Mouse (Mus musculus) liver, embryonic 15.5 days (tissue): Measurements from ENCODE around the gene BC035044. TPM values are rescaled to one million over a fixed set of nuclear protein-coding genes. Genes with fewer than 3 reads are reported as not detected.
"Not testable (repeated sequence)": the region's sequence is repeated elsewhere in the genome, so short reads cannot be mapped to it uniquely, and the experiment has no call there.

ENCODE experiments used
- ATAC-seq: fragments of 200-750 bp; cut with Nextera tagmentation; 2 replicates; pipeline ENCODE4 v1.8.0; 2017; ENCODE audit warnings: moderate number of reproducible peaks, mild to moderate bottlenecking, moderate library complexity; ENCODE audit not compliant: insufficient read depth
- H3K27ac ChIP-seq: fragments of 300-500 bp; sonication (generic); replicated peaks from 2 replicates; pipeline ENCODE4 v1.5.1; 2015; ENCODE audit warnings: mild to moderate bottlenecking, inconsistent platforms
- H3K27me3 ChIP-seq: fragments of 300-500 bp; sonication (generic); 2 replicates; pipeline ENCODE4 v1.6.1; 2015; ENCODE audit warnings: mild to moderate bottlenecking, inconsistent platforms
- H3K36me3 ChIP-seq: fragments of 300-500 bp; sonication (generic); replicated peaks from 2 replicates; pipeline ENCODE4 v1.6.1; 2015; ENCODE audit warnings: moderate library complexity, mild to moderate bottlenecking, inconsistent platforms
- H3K4me1 ChIP-seq: fragments of 300-500 bp; sonication (generic); replicated peaks from 2 replicates; pipeline ENCODE4 v1.6.1; 2015; ENCODE audit warnings: inconsistent platforms
- H3K4me2 ChIP-seq: fragments of 300-500 bp; sonication (generic); 2 replicates; pipeline ENCODE4 v1.6.1; 2015; ENCODE audit warnings: moderate library complexity, mild to moderate bottlenecking, inconsistent platforms
- H3K4me3 ChIP-seq: fragments of 300-500 bp; sonication (generic); replicated peaks from 2 replicates; pipeline ENCODE4 v1.5.1; 2015; ENCODE audit warnings: mild to moderate bottlenecking, inconsistent platforms
- H3K9ac ChIP-seq: fragments of 300-500 bp; sonication (generic); 2 replicates; pipeline ENCODE4 v1.6.1; 2015; ENCODE audit warnings: moderate library complexity, mild to moderate bottlenecking, inconsistent platforms
- H3K9me3 ChIP-seq: fragments of 300-500 bp; sonication (generic); replicated peaks from 2 replicates; pipeline ENCODE4 v1.6.1; 2016; ENCODE audit warnings: inconsistent platforms
- WGBS: fragments of 180-500 bp; shearing (Covaris S2); methylation state at CpG from one replicate; pipeline ENCODE4 v1.1.7; 2015; ENCODE audit warnings: mixed read lengths; ENCODE audit not compliant: insufficient replicate concordance; 5-methylcytosine and 5-hydroxymethylcytosine counted together
- polyA plus RNA-seq: library from polyadenylated mRNA; unstranded; fragments of >200 nt; fragmentation: Nextera tagmentation; extraction: Ambion mirVana; gene quantifications from 2 replicates; pipeline ENCODE4 v1.2.1, GENCODE M21; 2015

The BC035044 gene
- polyA plus RNA-seq, 1 experiment from 2014 or later, result 6.9 TPM

DNA sequence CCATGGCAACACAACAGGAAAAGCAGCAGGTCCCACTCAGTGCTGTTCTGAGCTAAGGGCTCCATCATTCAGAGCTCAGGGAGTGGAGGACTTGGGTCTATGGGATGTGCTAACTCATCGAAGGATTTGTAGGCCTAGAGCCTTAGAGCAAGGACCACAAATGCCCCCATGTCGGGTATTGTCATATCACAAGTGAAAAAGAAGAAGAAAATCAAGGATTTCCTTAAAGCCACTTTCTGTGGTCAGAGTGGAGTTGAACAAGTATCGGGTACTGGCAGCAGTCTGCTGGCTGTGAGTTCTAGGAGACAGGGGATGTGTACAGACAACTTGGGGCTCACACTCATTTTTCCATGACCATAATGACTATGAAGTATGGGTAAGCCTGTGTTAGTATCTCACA, 64.1 kb downstream of the BC035044 start:
- Histone ChIP-seq H3K9ac (no peak overlapping the region), H3K4me2 (no peak overlapping the region), H3K4me3 (no peak overlapping the region), H3K27me3 (no peaks in the 10 kb centered on the region), H3K36me3 (no peaks in the 10 kb centered on the region), H3K4me1 (no peaks in the 10 kb centered on the region), H3K27ac (no peak overlapping the region), H3K9me3 (no peaks in the 10 kb centered on the region)
- ATAC-seq, result no peak
- 48% methylated on average over 3 of the region's 3 CpGs for WGBS

- Histone ChIP-seq H3K9me3 (no peaks in the 10 kb centered on the region), H3K4me1 (no peaks in the 10 kb centered on the region), H3K27ac (no peak within 1 kb of the TSS), H3K36me3 (no peaks in the 10 kb centered on the region), H3K27me3 (no peaks in the 10 kb centered on the region), H3K4me2 (no peak within 1 kb of the TSS), H3K9ac (no peak within 1 kb of the TSS), H3K4me3 (no peak within 1 kb of the TSS)
- ATAC-seq, result no peak
- 61% methylated on average over 6 of the region's 6 CpGs for WGBS
Measured at GRCm38 (mm10) chr6:128826132-128826531, 64.8 kb downstream of the BC035044 start, which contains the start of the genes Gm44511 and Klrb1b. TSS of gene Gm44511 (minus strand) at chr6:128826315. TSS of gene Klrb1b (minus strand) at chr6:128826331.

DNA sequence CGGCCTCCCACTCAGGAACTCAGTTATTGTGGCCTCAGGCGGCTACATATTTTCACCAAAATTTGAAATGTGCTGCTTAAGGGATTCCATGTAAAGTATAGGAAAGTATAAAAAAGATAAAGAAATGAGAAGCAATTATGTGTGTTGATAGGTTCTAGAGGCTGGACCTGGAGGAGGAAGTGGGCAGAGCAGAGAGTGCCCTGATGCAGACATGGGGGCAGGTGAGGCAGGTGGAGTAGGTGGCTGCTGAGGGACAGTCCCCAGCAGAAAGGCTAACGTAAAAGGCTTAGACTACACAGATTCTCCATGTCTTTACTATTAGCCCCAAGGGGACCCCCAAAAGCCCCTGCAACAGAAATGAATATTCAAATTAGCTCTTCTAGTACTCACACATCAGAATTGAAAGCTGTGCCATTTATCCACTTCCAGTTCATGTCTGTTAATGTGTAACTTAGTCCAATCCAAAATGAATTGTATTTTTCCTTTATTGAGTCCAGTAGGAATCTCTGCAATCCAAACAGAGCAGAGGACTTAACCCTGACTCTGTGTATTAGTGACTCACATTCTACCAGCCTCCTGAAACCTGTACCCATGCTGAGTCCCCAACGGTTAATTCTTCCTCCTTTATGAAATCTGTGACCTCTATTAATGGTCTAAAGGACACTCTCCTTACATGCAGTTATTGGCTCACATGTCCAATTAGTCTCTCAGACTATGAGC, 72.7 kb downstream of the BC035044 start:
- no peak overlapping the region for H3K9ac ChIP-seq
- 69% methylated on average over 4 of the region's 4 CpGs for WGBS
- no peak for ATAC-seq
- H3K27me3 ChIP-seq, result 0 out of 2 replicates have a peak, but pooled peaks cover 5% of the 10 kb centered on the region
- no peak overlapping the region for H3K27ac ChIP-seq
- H3K4me2 ChIP-seq, result no peak overlapping the region
- no peaks in the 10 kb centered on the region for H3K9me3 ChIP-seq
- no peak overlapping the region for H3K4me3 ChIP-seq
- no peaks in the 10 kb centered on the region for H3K4me1 ChIP-seq
- no peaks in the 10 kb centered on the region for H3K36me3 ChIP-seq

- Histone ChIP-seq H3K9me3 (no peaks in the 10 kb centered on the region), H3K4me3 (no peak overlapping the region), H3K4me2 (no peak overlapping the region), H3K27ac (no peak overlapping the region), H3K36me3 (no peaks in the 10 kb centered on the region), H3K27me3 (no peaks in the 10 kb centered on the region), H3K4me1 (0 out of 2 replicates have a peak, but pooled peaks cover under 1% of the 10 kb centered on the region), H3K9ac (no peak overlapping the region)
- 70% methylated on average over 5 of the region's 5 CpGs for WGBS
- no peak for ATAC-seq
Measured at GRCm38 (mm10) chr6:128808532-128808931, 82.4 kb downstream of the BC035044 start.

- 61% methylated on average over 3 of the region's 3 CpGs for WGBS
- H3K4me3 ChIP-seq, result no peak overlapping the region
- H3K9me3 ChIP-seq, result no peaks in the 10 kb centered on the region
- H3K4me2 ChIP-seq, result no peak overlapping the region
- no peaks in the 10 kb centered on the region for H3K36me3 ChIP-seq
- peaks cover 7% of the 10 kb centered on the region for H3K4me1 ChIP-seq
- H3K27ac ChIP-seq, result no peak overlapping the region
- H3K27me3 ChIP-seq, result no peaks in the 10 kb centered on the region
- no peak for ATAC-seq
- no peak overlapping the region for H3K9ac ChIP-seq
Measured at GRCm38 (mm10) chr6:128807021-128807420, 83.9 kb downstream of the BC035044 start.

- not testable (repeated sequence) for H3K4me1 ChIP-seq, H3K9me3 ChIP-seq, H3K4me3 ChIP-seq, H3K27ac ChIP-seq, ATAC-seq, H3K27me3 ChIP-seq, H3K36me3 ChIP-seq, H3K4me2 ChIP-seq, H3K9ac ChIP-seq
- WGBS, result 60% methylated on average over 7 of the region's 7 CpGs
Measured at GRCm38 (mm10) chr6:128804823-128805640, 85.9 kb downstream of the BC035044 start.

- H3K4me1 ChIP-seq, result peaks cover 14% of the 10 kb centered on the region
- no peaks in the 10 kb centered on the region for H3K36me3 ChIP-seq
- peak overlapping the region; percentile 76 for H3K4me2 ChIP-seq
- WGBS, result 7% methylated on average over 26 of the region's 26 CpGs
- ATAC-seq, result peak; percentile 84
- no peaks in the 10 kb centered on the region for H3K27me3 ChIP-seq
- no peaks in the 10 kb centered on the region for H3K9me3 ChIP-seq
- peak overlapping the region; percentile 52 for H3K4me3 ChIP-seq
- H3K9ac ChIP-seq, result peak overlapping the region; percentile 43; the same call in 1 of the 2 replicates
- no peak overlapping the region for H3K27ac ChIP-seq
Measured at GRCm38 (mm10) chr6:128802999-128803857, 87.7 kb downstream of the BC035044 start.

- Histone ChIP-seq H3K4me2 (peak overlapping the region; percentile 76), H3K9me3 (no peaks in the 10 kb centered on the region), H3K27ac (no peak overlapping the region), H3K27me3 (no peaks in the 10 kb centered on the region), H3K4me1 (peaks cover 21% of the 10 kb centered on the region), H3K36me3 (no peaks in the 10 kb centered on the region), H3K9ac (peak overlapping the region; percentile 43; the same call in 1 of the 2 replicates), H3K4me3 (peak overlapping the region; percentile 52)
- ATAC-seq, result peak; percentile 19
- 16% methylated on average over 10 of the region's 10 CpGs for WGBS
Measured at GRCm38 (mm10) chr6:128802557-128802956, 88.4 kb downstream of the BC035044 start.

DNA sequence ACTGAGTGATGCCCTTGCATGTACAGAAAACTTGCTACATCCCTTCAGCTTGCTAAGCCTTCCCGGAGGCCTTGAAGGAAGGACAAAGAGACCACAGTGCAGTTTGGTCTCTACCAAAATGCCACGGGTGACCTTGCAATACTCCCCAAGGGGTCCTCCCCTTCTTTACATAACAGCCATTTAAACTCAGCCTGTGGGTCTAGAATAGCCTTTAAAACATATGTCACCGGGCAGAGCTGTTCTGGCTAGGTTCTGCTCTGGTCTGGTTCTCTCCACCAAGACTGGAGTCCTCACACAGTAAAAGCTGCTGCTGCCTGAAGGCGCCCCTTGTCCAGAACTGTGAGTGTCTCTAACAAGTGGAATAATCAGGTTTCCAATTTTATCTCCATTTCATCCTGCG, 90.2 kb downstream of the BC035044 start:
- H3K4me1 ChIP-seq, result peaks cover 26% of the 10 kb centered on the region

GRCm38 (mm10) chr6:128799896-128800270, 91.0 kb downstream of the BC035044 start:
- Histone ChIP-seq H3K4me2 (peak overlapping the region; percentile 82), H3K9me3 (no peaks in the 10 kb centered on the region), H3K4me3 (peak overlapping the region; percentile 70), H3K36me3 (no peaks in the 10 kb centered on the region), H3K27me3 (no peaks in the 10 kb centered on the region), H3K4me1 (peaks cover 26% of the 10 kb centered on the region), H3K9ac (no peak overlapping the region), H3K27ac (no peak overlapping the region)
- WGBS, result 22% methylated on average over 7 of the region's 7 CpGs
- no peak for ATAC-seq

More for the DNA sequence above, 90.2 kb downstream of the BC035044 start:
- not testable (repeated sequence) for H3K36me3 ChIP-seq, ATAC-seq, H3K9me3 ChIP-seq, H3K4me3 ChIP-seq, H3K27me3 ChIP-seq, H3K4me2 ChIP-seq, H3K9ac ChIP-seq, H3K27ac ChIP-seq
- 63% methylated on average over 5 of the region's 5 CpGs for WGBS
